Mouse (Mus musculus) kidney, adult 11 months (tissue): Measurements from ENCODE around the gene Prune1.
"Not testable (repeated sequence)": the region's sequence is repeated elsewhere in the genome, so short reads cannot be mapped to it uniquely, and the experiment has no call there.

ENCODE experiments used
- DNase-seq: peaks from one replicate; pipeline ENCODE4 v3.0.0; 2022

Prune1 gene

GRCm38 (mm10) chr3:95235386-95236301, 46.2 kb downstream of the Prune1 start:
- no peak for DNase-seq

DNA sequence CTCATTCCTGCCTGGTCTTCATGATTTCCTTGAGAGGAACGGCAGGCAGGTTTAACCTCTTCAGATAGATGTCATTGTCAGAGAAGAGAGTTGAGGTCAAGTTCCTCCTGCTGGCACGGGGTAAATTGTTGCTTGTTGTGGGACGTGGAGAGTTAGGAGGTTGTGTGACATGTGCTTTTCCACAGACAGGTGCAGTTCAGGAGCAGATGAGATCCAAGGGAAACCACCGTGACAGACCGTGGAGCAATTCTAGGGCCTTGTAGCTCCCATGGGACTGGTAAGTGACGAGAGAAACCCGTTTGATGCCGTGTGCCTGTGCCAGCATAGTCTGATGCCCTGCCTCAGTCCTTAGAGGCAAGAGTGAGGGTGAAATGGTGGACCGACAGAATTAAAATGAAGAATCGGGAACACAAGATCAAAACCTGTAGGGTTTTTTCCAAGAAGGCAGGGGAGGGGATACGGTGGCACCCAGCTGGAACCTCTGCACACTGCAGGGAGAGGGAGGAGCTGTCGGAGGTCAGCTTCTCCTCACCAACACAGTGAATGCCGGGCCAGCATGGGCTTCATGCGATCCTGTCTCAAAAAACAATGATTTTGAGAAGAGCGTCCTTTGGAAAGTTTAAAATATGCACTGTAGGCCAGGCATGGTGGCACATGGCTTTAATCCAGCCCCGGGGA, 48.4 kb downstream of the Prune1 start:
- peak; percentile 29 for DNase-seq

- DNase-seq = peak; percentile 78
Observed at GRCm38 (mm10) chr3:95232771-95233170, 49.1 kb downstream of the Prune1 start.

- DNase-seq = peak; percentile 57
Observed at GRCm38 (mm10) chr3:95231298-95232221, 50.3 kb downstream of the Prune1 start, which contains the start of gene Mllt11. Gene Mllt11, minus strand, starts transcription at chr3:95232171.

DNA sequence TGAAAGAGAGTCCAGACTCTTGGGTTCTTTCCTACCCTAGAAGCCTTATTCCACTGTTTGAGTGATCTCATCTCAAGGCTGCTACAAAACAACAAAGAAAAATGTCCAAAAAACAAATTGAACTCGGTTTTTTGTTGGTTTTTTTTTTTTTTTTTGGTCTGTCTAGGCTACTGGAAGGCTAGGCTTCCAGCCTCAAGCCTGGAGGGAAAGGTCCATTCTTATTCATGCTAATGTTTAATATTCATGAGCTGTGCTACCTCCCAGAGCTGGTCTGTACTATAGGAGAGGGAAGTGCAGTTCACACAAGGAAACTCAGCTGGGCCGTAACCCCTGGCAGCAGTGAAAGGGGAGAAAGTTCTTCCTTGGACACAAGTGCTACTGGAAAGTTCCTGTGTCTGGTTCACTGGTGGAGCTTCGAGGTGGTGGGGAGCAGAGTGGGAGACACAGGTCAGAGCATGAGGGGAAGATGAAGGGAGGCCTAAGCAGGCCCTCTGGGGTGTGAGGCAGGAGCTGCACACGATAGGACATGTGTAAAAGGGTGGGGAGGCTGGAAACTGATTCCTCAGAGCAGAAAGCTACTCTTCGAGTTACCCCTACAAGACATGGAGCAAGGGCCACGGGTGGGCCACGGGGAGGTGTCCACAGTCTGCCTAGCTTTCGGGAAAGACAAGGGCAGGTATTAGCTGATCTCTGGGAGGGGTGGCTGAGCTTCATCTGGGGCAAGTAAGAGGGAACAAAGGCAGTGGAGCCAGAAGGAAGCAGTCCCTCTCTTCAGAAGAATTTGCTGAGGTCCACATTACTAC, 51.2 kb downstream of the Prune1 start:
- DNase-seq = peak; percentile 70

DNA sequence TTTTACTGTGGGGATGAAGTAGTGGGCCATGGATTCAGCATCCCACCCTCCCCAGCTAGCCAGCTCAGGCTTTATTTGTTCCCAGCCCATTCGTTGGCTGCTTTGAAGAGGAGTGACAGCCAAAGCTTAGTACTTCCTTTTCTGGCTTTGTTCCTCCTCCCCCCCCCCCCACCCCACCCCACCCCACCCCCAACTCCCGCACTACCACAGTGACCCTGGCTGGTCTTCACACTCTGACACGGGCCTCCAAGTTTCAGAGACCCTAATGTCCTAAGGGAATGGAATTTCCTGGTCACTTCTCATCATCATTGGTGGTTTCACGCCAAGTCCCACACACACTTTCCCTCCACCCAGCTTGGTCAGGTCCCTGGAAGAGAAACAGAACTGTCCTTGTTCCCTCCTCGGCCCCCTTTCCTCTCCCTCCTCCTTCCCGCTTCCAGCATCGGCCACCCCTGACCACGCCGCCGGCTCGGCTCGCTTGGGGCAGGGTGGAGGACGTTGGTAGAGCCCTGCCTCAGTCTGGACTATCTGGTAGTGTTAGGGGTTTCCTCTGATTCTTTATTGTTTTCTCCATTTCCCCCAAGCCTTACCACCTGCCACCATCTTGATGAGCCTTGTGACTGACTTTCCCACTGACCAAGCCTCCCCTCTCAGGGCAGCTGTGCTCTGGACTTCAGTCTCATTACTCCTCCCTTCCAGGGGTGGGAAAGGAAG, 51.9 kb downstream of the Prune1 start:
- peak; percentile 71 for DNase-seq

DNA sequence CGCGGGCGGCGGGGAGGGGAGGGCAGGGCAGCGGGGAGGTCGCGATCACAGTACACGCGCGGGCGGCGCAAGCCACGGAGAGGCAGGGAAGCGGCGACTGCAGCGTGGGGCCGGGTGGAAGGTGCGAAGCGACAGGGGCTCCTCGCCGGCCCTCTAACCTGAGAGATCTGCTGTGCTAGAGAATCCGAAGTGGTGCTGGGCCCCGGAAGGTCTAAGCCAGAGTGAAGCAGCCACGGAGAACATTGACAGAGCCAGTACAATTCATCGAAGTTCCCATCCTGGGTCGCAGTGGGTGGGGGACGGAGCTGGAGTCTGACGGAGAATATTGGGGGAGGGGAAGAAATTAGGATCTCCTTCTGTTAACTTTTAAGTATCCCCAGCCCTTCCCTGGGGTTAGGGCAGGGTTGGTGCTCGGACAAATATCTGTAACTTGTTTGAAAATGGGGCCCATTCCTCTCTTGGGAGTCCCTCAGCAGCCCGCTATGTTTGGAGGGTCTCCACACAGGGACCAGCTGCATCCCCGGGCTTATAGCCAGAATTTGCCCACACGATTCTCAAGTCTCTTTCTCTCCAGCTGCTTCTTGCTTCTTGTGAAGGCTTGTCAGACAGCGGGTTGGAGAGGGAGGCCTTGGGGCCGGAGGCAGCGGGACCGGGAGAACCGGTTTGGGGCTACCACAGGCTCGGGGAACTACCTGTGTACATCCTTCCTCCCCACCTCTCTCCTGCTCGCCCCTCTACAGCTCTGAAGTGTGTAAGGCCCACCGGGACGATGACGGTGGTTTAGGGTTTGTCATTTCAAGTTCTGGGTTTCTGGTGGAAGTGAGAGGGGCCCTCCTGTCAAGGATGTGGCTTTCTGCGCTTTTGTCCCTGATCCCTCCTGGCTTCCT, 52.7 kb downstream of the Prune1 start:
- DNase-seq = peak; percentile 66

DNA sequence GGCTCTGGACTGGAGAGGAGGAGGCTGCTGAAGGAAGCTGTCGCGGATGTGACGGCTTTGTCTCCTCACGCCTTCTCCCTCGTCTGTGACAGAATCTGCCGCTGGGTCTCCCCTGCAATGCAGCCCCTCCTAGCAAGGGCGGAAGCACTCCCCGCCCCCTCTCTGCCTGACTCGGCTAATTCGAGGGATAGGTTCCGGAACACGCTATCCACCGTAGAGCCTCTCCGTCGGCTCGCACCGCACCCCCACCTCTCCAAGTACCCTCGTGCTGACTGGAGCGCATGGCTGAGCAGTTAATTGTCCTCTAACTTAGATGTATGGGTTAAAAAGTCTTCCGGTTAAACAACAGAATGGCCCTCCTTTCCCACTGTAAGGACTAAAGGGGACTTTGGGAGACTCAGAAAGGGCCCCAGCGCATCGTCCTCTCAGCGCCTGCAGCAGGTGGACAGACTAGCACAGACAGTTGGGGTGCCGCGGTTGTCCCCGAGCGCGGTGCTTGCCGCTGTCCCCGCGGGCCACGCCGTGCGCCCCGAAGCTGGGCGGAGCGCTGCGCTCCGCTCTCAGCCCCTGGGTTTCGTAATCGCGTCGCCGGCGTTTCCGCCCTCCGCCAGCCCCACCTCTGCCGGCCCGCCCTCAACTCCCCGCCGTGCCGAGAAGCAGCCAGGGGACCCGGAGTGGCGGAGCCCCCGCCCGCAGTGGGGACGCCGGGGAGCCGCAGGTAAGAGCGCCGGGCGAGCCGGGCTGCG, 53.6 kb downstream of the Prune1 start, which contains the start of gene Cdc42se1:
Cdc42se1 (plus strand) TSS at position 585 of the 746 bp plus-strand sequence.
- DNase-seq = peak; percentile 86

GRCm38 (mm10) chr3:95227214-95227613, 54.7 kb downstream of the Prune1 start:
- no peak for DNase-seq

GRCm38 (mm10) chr3:95224295-95224694, 57.6 kb downstream of the Prune1 start:
- DNase-seq = peak; percentile 63

GRCm38 (mm10) chr3:95223041-95223440, 58.8 kb downstream of the Prune1 start:
- DNase-seq = no peak

GRCm38 (mm10) chr3:95218466-95219137, 63.3 kb downstream of the Prune1 start:
- peak; percentile 23 for DNase-seq

DNA sequence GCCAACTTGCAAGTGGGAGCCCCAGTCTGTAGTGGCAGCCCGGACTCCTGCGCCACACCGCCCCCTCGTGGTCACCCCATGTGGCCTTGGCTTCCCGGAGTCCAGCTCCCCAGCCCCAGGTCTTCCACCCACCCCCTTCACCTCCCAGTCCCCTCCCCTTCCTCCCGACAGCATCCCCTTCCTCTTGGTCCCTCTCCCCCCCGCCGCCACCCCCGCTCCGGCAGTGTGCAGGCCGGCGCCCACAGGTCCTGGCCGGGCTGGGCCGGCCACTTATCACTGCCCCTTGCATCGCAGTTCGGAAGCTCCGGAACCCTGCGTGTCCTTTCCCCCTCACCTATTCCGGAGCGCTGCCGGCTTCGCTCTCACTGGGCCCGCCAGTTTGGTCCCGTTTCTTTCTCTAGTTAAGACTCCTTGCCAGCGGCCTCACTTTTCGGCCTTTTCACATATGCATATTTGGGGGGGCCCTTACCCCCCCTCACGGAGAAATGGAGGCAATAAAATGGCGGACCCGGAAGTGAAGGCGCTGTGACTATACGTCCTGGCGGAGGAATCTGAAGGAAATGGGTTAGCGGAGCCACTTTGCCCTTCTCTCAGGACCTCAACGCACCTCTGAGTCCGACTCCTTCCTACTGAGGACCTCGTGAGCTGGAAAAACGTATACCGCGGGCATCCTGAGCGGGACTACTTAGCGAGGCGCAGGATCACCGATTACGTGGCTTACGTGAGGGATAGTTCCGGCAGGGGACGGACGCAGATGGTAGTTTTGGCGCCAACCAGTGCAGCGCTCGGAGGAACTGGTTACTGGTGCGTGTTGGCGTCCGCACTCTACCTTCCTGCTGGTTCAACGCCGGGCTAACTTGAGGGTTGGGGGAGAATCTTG, 64.4 kb downstream of the Prune1 start, which contains the start of gene Gabpb2:
Gabpb2 (minus strand) TSS at position 662 of the 880 bp plus-strand sequence.
- peak; percentile 93 for DNase-seq

DNA sequence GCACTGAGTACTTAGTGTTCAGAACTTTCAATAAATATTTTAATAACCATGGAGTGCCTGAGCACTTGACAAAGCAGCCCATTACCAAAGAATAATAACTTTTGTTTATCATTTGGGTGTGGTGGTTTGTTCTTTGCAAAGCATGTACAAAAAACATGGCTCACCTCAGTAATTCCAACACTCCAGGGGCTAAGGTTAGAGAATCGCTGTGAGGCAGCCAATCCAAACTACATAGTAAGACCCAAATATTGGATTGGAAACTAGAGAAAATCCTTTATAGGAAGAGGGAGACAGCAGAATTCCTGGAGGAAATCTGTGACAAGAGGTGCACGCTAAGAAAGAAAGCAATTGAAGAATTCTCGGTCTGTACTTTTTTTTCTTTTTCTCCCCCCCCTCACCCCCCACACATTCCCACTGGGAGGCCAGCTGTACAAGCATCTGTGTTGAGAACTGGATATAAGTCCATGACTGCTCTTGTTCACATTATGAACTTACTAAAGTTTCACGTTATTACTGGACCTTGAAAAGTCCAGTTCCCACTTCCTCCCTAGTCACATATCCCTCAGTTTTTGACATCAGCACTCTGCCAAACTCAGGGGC, 65.1 kb downstream of the Prune1 start:
- DNase-seq = no peak

- DNase-seq = no peak
Observed at GRCm38 (mm10) chr3:95213609-95213975, 68.3 kb downstream of the Prune1 start.

DNA sequence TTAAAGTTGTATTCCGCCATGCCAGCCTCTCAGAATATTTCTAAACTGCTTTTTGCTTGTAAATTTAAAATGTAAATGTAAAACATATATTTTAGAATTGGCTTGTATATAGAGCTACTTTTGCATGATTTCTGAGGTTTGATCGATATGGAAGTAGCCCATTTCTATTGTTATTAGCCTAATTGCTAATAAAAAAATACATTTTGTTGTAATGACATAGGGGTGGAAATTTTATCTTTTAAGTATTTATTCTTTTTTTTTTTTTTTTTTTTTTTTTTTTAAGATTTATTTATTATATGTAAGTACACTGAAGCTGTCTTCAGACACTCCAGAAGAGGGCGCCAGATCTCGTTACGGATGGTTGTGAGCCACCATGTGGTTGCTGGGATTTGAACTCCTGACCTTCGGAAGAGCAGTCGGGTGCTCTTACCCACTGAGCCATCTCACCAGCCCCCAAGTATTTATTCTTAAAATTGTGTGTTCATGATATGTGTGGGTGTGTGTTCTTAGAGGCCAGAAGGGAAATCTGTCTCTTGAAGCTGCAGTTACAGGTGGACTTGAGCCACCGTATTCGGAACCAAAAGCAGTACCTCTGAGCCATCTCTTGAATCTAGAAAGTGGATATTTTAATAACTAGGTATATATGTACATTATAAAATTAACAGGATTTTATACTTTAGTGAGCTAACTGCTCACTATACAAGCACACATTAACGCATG, 68.8 kb downstream of the Prune1 start:
- not testable (repeated sequence) for DNase-seq
